Comparison of ENCODE assay signal across 21 mouse cellular contexts in the genomic region with DNA sequence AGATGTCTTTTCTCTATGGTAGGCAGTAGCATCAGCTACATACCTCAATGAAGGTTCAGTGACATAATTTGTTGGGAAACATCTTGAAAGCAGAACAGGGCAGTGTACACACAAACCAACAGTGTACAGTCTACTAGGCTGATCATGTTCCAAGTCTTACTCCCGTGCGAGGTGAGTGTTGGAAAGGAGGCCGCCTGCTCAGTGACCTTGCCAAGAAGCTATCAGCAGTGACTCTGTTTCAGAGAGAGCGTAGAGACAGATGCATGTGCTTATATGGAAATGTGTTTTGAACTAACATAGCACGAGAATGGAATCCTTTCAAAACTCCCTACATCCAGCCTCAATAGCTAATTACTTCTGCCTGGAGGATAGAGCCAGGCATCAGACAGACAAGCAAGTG.
A peak's percentile ranks its signal among the peaks of the same experiment; 100 is the strongest.
DNase-seq lines count a peak whose midpoint lies in the region; ATAC-seq and TF ChIP-seq lines count a peak whose summit lies in the region.
"Had no signal": no experiment of that assay in that cellular context is flagged by ENCODE, and none has a peak within 500 bp of the region (broad histone marks: within the 10 kb centered on the region; RNA-seq: fewer than 3 reads in every experiment).

No protein-coding gene starts in this region.

- H3K27me3 ChIP-seq in embryonic facial prominence, embryonic 14.5 days (replicated peaks; ENCODE audit: control insufficient read depth, insufficient read depth, low read length): no peaks in the 10 kb centered on the region
- no peaks in the 10 kb centered on the region for H3K27me3 ChIP-seq in embryonic facial prominence, embryonic 10.5 days (replicated peaks; ENCODE audit: low read depth, poor library complexity, severe bottlenecking)
- no peaks in the 10 kb centered on the region for H3K27me3 ChIP-seq in heart, embryonic 16.5 days (ENCODE audit: control insufficient read depth, insufficient read depth, low read length)
- no peaks in the 10 kb centered on the region for H3K27me3 ChIP-seq in lung, embryonic 14.5 days (ENCODE audit: insufficient read depth, low read length)
- H3K27me3 ChIP-seq: hindbrain, embryonic 15.5 days; liver, embryonic 12.5 days had no signal

- WGBS in embryonic facial prominence, embryonic 14.5 days: 43% methylated on average over 5 of the region's 5 CpGs
- WGBS in embryonic facial prominence, embryonic 10.5 days: 81% methylated on average over 5 of the region's 5 CpGs
- 27% methylated on average over 5 of the region's 5 CpGs for WGBS in heart, embryonic 16.5 days
- 46% methylated on average over 5 of the region's 5 CpGs for WGBS in lung, embryonic 14.5 days

- H3K4me1 ChIP-seq in embryonic facial prominence, embryonic 14.5 days (ENCODE audit: control insufficient read depth, insufficient read depth, low read length): no peaks in the 10 kb centered on the region
- H3K4me1 ChIP-seq in embryonic facial prominence, embryonic 10.5 days: no peaks in the 10 kb centered on the region
- H3K4me1 ChIP-seq in heart, embryonic 16.5 days (ENCODE audit: control insufficient read depth, insufficient read depth, low read length): peaks cover 14% of the 10 kb centered on the region
- H3K4me1 ChIP-seq in lung, embryonic 14.5 days (ENCODE audit: insufficient read depth): no peaks in the 10 kb centered on the region
- H3K4me1 ChIP-seq: hindbrain, embryonic 15.5 days; liver, embryonic 12.5 days had no signal

- peak; percentile 63 for DNase-seq in embryonic facial prominence, embryonic 14.5 days (ENCODE audit: low spot score)
- DNase-seq in embryonic facial prominence, embryonic 10.5 days (ENCODE audit: low spot score): no peak
- DNase-seq in heart, postnatal 36 days: no peak
- peak; percentile 40 for DNase-seq in lung, embryonic 14.5 days
- no peak for DNase-seq in lung, postnatal 25 days (ENCODE audit: low spot score)
- DNase-seq in ovary, postnatal 14 days (ENCODE audit: low spot score): no peak
- DNase-seq: adrenal gland, postnatal 14 days; cerebellum, adult 11 months; cerebellum, postnatal 36 days; gastrocnemius, postnatal 25 days; kidney, adult 11 months; lung, adult 2 months; lung, postnatal 4 days; retina, postnatal 1 day; right cerebral cortex, postnatal 4 days; thymus, postnatal 25 days had no signal

- ATAC-seq in embryonic facial prominence, embryonic 14.5 days (ENCODE audit: low read depth): no peak
- ATAC-seq in heart, embryonic 16.5 days (replicated peaks; ENCODE audit: extremely low read depth, insufficient read depth, low FRiP score): peak; percentile 87
- ATAC-seq in lung, embryonic 14.5 days (ENCODE audit: insufficient read depth): peak; percentile 63; the same call in 1 of the 2 replicates
- ATAC-seq: liver, embryonic 12.5 days had no signal

- no peak for TF ChIP-seq CTCF in lung, embryonic 14.5 days (IDR thresholded peaks at IDR 0.05; ENCODE audit: low read depth)

- H3K4me2 ChIP-seq in embryonic facial prominence, embryonic 14.5 days (ENCODE audit: low read depth, low read length): no peak overlapping the region
- no peak overlapping the region for H3K4me2 ChIP-seq in heart, embryonic 16.5 days (ENCODE audit: low read depth, low read length)
- no peak overlapping the region for H3K4me2 ChIP-seq in lung, embryonic 14.5 days
- H3K4me2 ChIP-seq: hindbrain, embryonic 15.5 days; liver, embryonic 12.5 days had no signal

- H3K27ac ChIP-seq in embryonic facial prominence, embryonic 14.5 days (replicated peaks; ENCODE audit: low read depth, low read length): no peak overlapping the region
- H3K27ac ChIP-seq in embryonic facial prominence, embryonic 10.5 days (replicated peaks): no peak overlapping the region
- peak overlapping the region; percentile 76 for H3K27ac ChIP-seq in heart, embryonic 16.5 days (ENCODE audit: low read length)
- H3K27ac ChIP-seq in lung, embryonic 14.5 days (ENCODE audit: low read depth): no peak overlapping the region
- H3K27ac ChIP-seq: hindbrain, embryonic 15.5 days; liver, embryonic 12.5 days; midbrain, embryonic 10.5 days had no signal

- intact Hi-C loops in heart, postnatal 36 days (cut with DNase I): no loop called here

- H3K9me3 ChIP-seq in embryonic facial prominence, embryonic 14.5 days (ENCODE audit: control insufficient read depth, low read length): no peaks in the 10 kb centered on the region
- H3K9me3 ChIP-seq in embryonic facial prominence, embryonic 10.5 days: no peaks in the 10 kb centered on the region
- H3K9me3 ChIP-seq in heart, embryonic 16.5 days (replicated peaks; ENCODE audit: control insufficient read depth, low read length): no peaks in the 10 kb centered on the region
- no peaks in the 10 kb centered on the region for H3K9me3 ChIP-seq in lung, embryonic 14.5 days (ENCODE audit: low read depth, low read length)
- H3K9me3 ChIP-seq: hindbrain, embryonic 15.5 days; liver, embryonic 12.5 days; midbrain, embryonic 10.5 days had no signal

- no peaks in the 10 kb centered on the region for H3K36me3 ChIP-seq in embryonic facial prominence, embryonic 14.5 days (ENCODE audit: control insufficient read depth, insufficient read depth, low read length)
- H3K36me3 ChIP-seq in embryonic facial prominence, embryonic 10.5 days (replicated peaks): no peaks in the 10 kb centered on the region
- H3K36me3 ChIP-seq in heart, embryonic 16.5 days (ENCODE audit: control insufficient read depth, insufficient read depth): no peaks in the 10 kb centered on the region
- H3K36me3 ChIP-seq in lung, embryonic 14.5 days (ENCODE audit: insufficient read depth): no peaks in the 10 kb centered on the region
- H3K36me3 ChIP-seq: G1E; hindbrain, embryonic 15.5 days; liver, embryonic 12.5 days; midbrain, embryonic 10.5 days had no signal

- no peak overlapping the region for H3K9ac ChIP-seq in embryonic facial prominence, embryonic 14.5 days (ENCODE audit: low read depth, low read length)
- H3K9ac ChIP-seq in heart, embryonic 16.5 days (ENCODE audit: low read length): no peak overlapping the region
- H3K9ac ChIP-seq in lung, embryonic 14.5 days: no peak overlapping the region
- H3K9ac ChIP-seq: hindbrain, embryonic 15.5 days; liver, embryonic 12.5 days had no signal

- no peak overlapping the region for H3K4me3 ChIP-seq in embryonic facial prominence, embryonic 14.5 days (ENCODE audit: low read depth, low read length)
- H3K4me3 ChIP-seq in embryonic facial prominence, embryonic 10.5 days: no peak overlapping the region
- no peak overlapping the region for H3K4me3 ChIP-seq in heart, embryonic 16.5 days (ENCODE audit: low read length)
- no peak overlapping the region for H3K4me3 ChIP-seq in lung, embryonic 14.5 days (ENCODE audit: low read depth, low read length)
- H3K4me3 ChIP-seq: hindbrain, embryonic 15.5 days; liver, embryonic 12.5 days; midbrain, embryonic 10.5 days had no signal

Comparison
In these comparisons a context has a peak if more than half of its experiments do, and no peak if none do; other contexts are left out.
1. DNase-seq: peak in embryonic facial prominence, embryonic 14.5 days (single experiment) and lung, embryonic 14.5 days (single experiment); none in embryonic facial prominence, embryonic 10.5 days (single experiment), heart, postnatal 36 days (0 of 2), lung, postnatal 25 days (single experiment) and ovary, postnatal 14 days (single experiment).